Mouse (Mus musculus) cortical plate, adult 2 months (tissue): Measurements from ENCODE around the gene Phtf2.

Experiments used
- CTCF ChIP-seq: fragments of 200-500 bp; IDR thresholded peaks from 2 replicates; pipeline ENCODE4 v1.5.1; 2011; ENCODE audit warnings: mild to moderate bottlenecking, control low read depth, low read length; ENCODE audit not compliant: insufficient read depth; ENCODE audit errors: extremely low read depth
- POLR2A ChIP-seq: fragments of 200-500 bp; IDR thresholded peaks from 2 replicates; pipeline ENCODE4 v1.6.1; 2011; ENCODE audit warnings: mild to moderate bottlenecking, low read length, control low read depth; ENCODE audit not compliant: insufficient read depth; ENCODE audit errors: extremely low read depth

- TF ChIP-seq CTCF (no peak), POLR2A (no peak)
Measured at GRCm38 (mm10) chr5:20759771-20760170, 122.2 kb downstream of the Phtf2 start.
